Mouse (Mus musculus) layer of hippocampus, adult 8-10 months (tissue): ENCODE data around the gene Dapk1. TPM values are rescaled to one million over a fixed set of nuclear protein-coding genes. Genes with fewer than 3 reads are reported as not detected.

ENCODE experiments used
- DNase-seq, 2 experiments: peaks; one replicate each; pipeline ENCODE4 v3.0.0; 2022; ENCODE audit warnings: low spot score in 2 of 2
- total RNA-seq, 4 experiments: library from RNA; stranded (reverse); gene quantifications; 2 replicates each; pipeline ENCODE4 v1.2.4; 2022

The Dapk1 gene
- total RNA-seq, 4 experiments from 2014 or later, result 96.3 to 132 (median 118) TPM

GRCm38 (mm10) chr13:60809690-60810089 lies 207.9 kb downstream of the Dapk1 start:
- DNase-seq, result no peak

GRCm38 (mm10) chr13:60812768-60813167 lies 211.0 kb downstream of the Dapk1 start:
- no peak for DNase-seq

Other genes starting within 250 kb of the Dapk1 start
- gene BC051665, start 184.4 kb downstream of the Dapk1 start, total RNA-seq, result not detected
- not detected for gene Ctsll3, start 200.9 kb downstream of the Dapk1 start, total RNA-seq